Mouse (Mus musculus) forebrain, embryonic 12.5 days (tissue): ENCODE measurements around the gene Slc25a18. TPM values are rescaled to one million over a fixed set of nuclear protein-coding genes. Genes with fewer than 3 reads are reported as not detected.

ENCODE experiments used
- ATAC-seq: fragments of 200-750 bp; cut with Nextera tagmentation; 2 replicates; pipeline ENCODE4 v1.8.0; 2017; ENCODE audit warnings: moderate TSS enrichment; ENCODE audit not compliant: low FRiP score
- H3K27ac ChIP-seq: fragments of 300-500 bp; sonication (generic); 2 replicates; pipeline ENCODE4 v1.5.1; 2016; ENCODE audit warnings: mild to moderate bottlenecking
- H3K27me3 ChIP-seq: fragments of 300-500 bp; sonication (generic); 2 replicates; pipeline ENCODE4 v1.6.1; 2016; ENCODE audit warnings: mild to moderate bottlenecking
- H3K36me3 ChIP-seq: fragments of 300-500 bp; sonication (generic); replicated peaks from 2 replicates; pipeline ENCODE4 v1.6.1; 2016; ENCODE audit warnings: mild to moderate bottlenecking
- H3K4me1 ChIP-seq: fragments of 300-500 bp; sonication (generic); 2 replicates; pipeline ENCODE4 v1.6.1; 2016
- H3K4me2 ChIP-seq: fragments of 300-500 bp; sonication (generic); 2 replicates; pipeline ENCODE4 v1.6.1; 2016; ENCODE audit warnings: mild to moderate bottlenecking, moderate library complexity
- H3K4me3 ChIP-seq: fragments of 300-500 bp; sonication (generic); replicated peaks from 2 replicates; pipeline ENCODE4 v1.5.1; 2016; ENCODE audit warnings: mild to moderate bottlenecking
- H3K9ac ChIP-seq: fragments of 300-500 bp; sonication (generic); 2 replicates; pipeline ENCODE4 v1.6.1; 2016; ENCODE audit warnings: mild to moderate bottlenecking
- H3K9me3 ChIP-seq: fragments of 300-500 bp; sonication (generic); 2 replicates; pipeline ENCODE4 v1.6.1; 2016
- WGBS: fragments of 180-500 bp; shearing (Covaris S2); methylation state at CpG from one replicate; pipeline ENCODE4 v1.1.7; 2016; 5-methylcytosine and 5-hydroxymethylcytosine counted together
- microRNA-seq: library from miRNA; unstranded; fragments of <30 nt; microRNA quantifications from one replicate; pipeline ENCODE4, GENCODE M21; 2017
- polyA plus RNA-seq: library from polyadenylated mRNA; unstranded; fragments of >200 nt; fragmentation: Nextera tagmentation; extraction: Ambion mirVana; gene quantifications from 2 replicates; pipeline ENCODE4 v1.2.1, GENCODE M21; 2016

The Slc25a18 gene
- polyA plus RNA-seq, 1 experiment from 2014 or later = 0.60 TPM

GRCm38 (mm10) chr6:120832097-120832496 lies 58.7 kb downstream of the Slc25a18 start:
- H3K27me3 ChIP-seq = 0 out of 2 replicates have a peak, but pooled peaks cover 5% of the 10 kb centered on the region
- H3K9me3 ChIP-seq = no peaks in the 10 kb centered on the region
- H3K36me3 ChIP-seq = no peaks in the 10 kb centered on the region
- 79% methylated on average over 4 of the region's 4 CpGs for WGBS
- H3K9ac ChIP-seq = no peak overlapping the region
- peaks cover 8% of the 10 kb centered on the region for H3K4me1 ChIP-seq
- H3K27ac ChIP-seq = no peak overlapping the region
- H3K4me3 ChIP-seq = no peak overlapping the region
- ATAC-seq = no peak
- H3K4me2 ChIP-seq = no peak overlapping the region

GRCm38 (mm10) chr6:120834766-120835321 lies 61.5 kb downstream of the Slc25a18 start:
- H3K36me3 ChIP-seq = peaks cover 4% of the 10 kb centered on the region; the same call in 1 of the 2 replicates

GRCm38 (mm10) chr6:120835474-120836374 lies 62.3 kb downstream of the Slc25a18 start, which contains the start of gene Bcl2l13:
Gene Bcl2l13, plus strand, starts transcription at chr6:120836212.
- Histone ChIP-seq H3K4me2 (peak within 1 kb of the TSS; percentile 65), H3K4me3 (peak within 1 kb of the TSS; percentile 92), H3K9ac (peak within 1 kb of the TSS; percentile 95), H3K27ac (peak within 1 kb of the TSS; percentile 96), H3K27me3 (0 out of 2 replicates have a peak, but pooled peaks cover 5% of the 10 kb centered on the region), H3K36me3 (peaks cover 4% of the 10 kb centered on the region; the same call in 1 of the 2 replicates), H3K4me1 (peaks cover 14% of the 10 kb centered on the region), H3K9me3 (no peaks in the 10 kb centered on the region)
- peak; percentile 95 for ATAC-seq
- 5% methylated on average over 40 of the region's 40 CpGs for WGBS

More at GRCm38 (mm10) chr6:120834766-120835321, 61.5 kb downstream of the Slc25a18 start:
- Histone ChIP-seq H3K4me2 (no peak overlapping the region), H3K4me1 (peaks cover 14% of the 10 kb centered on the region), H3K9me3 (no peaks in the 10 kb centered on the region), H3K9ac (no peak overlapping the region), H3K27me3 (0 out of 2 replicates have a peak, but pooled peaks cover 5% of the 10 kb centered on the region), H3K27ac (no peak overlapping the region), H3K4me3 (no peak overlapping the region)
- ATAC-seq = no peak
- 94% methylated on average over 4 of the region's 4 CpGs for WGBS

GRCm38 (mm10) chr6:120836389-120837151 lies 63.2 kb downstream of the Slc25a18 start:
- H3K9me3 ChIP-seq = no peaks in the 10 kb centered on the region
- H3K36me3 ChIP-seq = peaks cover 4% of the 10 kb centered on the region; the same call in 1 of the 2 replicates
- peak overlapping the region; percentile 92 for H3K4me3 ChIP-seq
- 0 out of 2 replicates have a peak, but pooled peaks cover 5% of the 10 kb centered on the region for H3K27me3 ChIP-seq
- WGBS = 5% methylated on average over 33 of the region's 37 CpGs
- peak; percentile 87 for ATAC-seq
- peak overlapping the region; percentile 65 for H3K4me2 ChIP-seq
- peak overlapping the region; percentile 95 for H3K9ac ChIP-seq
- peak overlapping the region; percentile 96 for H3K27ac ChIP-seq
- H3K4me1 ChIP-seq = peaks cover 14% of the 10 kb centered on the region

- ATAC-seq = no peak
- H3K4me2 ChIP-seq = peak overlapping the region; percentile 65
- WGBS = 71% methylated on average over 1 of the region's 1 CpGs
- no peaks in the 10 kb centered on the region for H3K9me3 ChIP-seq
- 0 out of 2 replicates have a peak, but pooled peaks cover 4% of the 10 kb centered on the region for H3K27me3 ChIP-seq
- peak overlapping the region; percentile 95 for H3K9ac ChIP-seq
- H3K27ac ChIP-seq = no peak overlapping the region
- H3K4me3 ChIP-seq = peak overlapping the region; percentile 92
- peaks cover 4% of the 10 kb centered on the region; the same call in 1 of the 2 replicates for H3K36me3 ChIP-seq
- H3K4me1 ChIP-seq = peaks cover 14% of the 10 kb centered on the region
Measured at GRCm38 (mm10) chr6:120837152-120837530, 63.8 kb downstream of the Slc25a18 start.

GRCm38 (mm10) chr6:120840258-120840657 lies 66.9 kb downstream of the Slc25a18 start:
- WGBS = 97% methylated on average over 7 of the region's 7 CpGs
- no peak for ATAC-seq
- Histone ChIP-seq H3K27me3 (no peaks in the 10 kb centered on the region), H3K4me3 (no peak overlapping the region), H3K4me1 (peaks cover 14% of the 10 kb centered on the region), H3K9ac (no peak overlapping the region), H3K4me2 (no peak overlapping the region), H3K9me3 (no peaks in the 10 kb centered on the region), H3K27ac (no peak overlapping the region), H3K36me3 (peaks cover 4% of the 10 kb centered on the region; the same call in 1 of the 2 replicates)

- WGBS = 97% methylated on average over 5 of the region's 5 CpGs
- no peak for ATAC-seq
- Histone ChIP-seq H3K27me3 (no peaks in the 10 kb centered on the region), H3K4me3 (no peak overlapping the region), H3K36me3 (peaks cover 4% of the 10 kb centered on the region; the same call in 1 of the 2 replicates), H3K4me2 (no peak overlapping the region), H3K4me1 (peaks cover 10% of the 10 kb centered on the region), H3K9ac (no peak overlapping the region), H3K9me3 (no peaks in the 10 kb centered on the region), H3K27ac (no peak overlapping the region)
Measured at GRCm38 (mm10) chr6:120841754-120842153, 68.4 kb downstream of the Slc25a18 start.

Small RNAs within 50 kb of the gene (microRNA-seq; reads per million reads assigned to microRNA genes)
- gene Gm25193 = not detected

Other genes starting within 250 kb of the Slc25a18 start
- 17.1 and 19.1 TPM in 2 replicates for gene Hdhd5, start 242.3 kb upstream of the Slc25a18 start, polyA plus RNA-seq
- 12.7 and 13.6 TPM in 2 replicates for gene Cecr2, start 107.2 kb upstream of the Slc25a18 start, polyA plus RNA-seq
- gene Atp6v1e1, start 49.2 kb downstream of the Slc25a18 start, polyA plus RNA-seq = 146 and 154 TPM in 2 replicates
- gene Bcl2l13, start 62.6 kb downstream of the Slc25a18 start, polyA plus RNA-seq = 45.6 and 49.6 TPM in 2 replicates
- gene Bid, start 143.3 kb downstream of the Slc25a18 start, polyA plus RNA-seq = 15.3 and 15.6 TPM in 2 replicates